Mouse (Mus musculus): ENCODE results near the gene Spata46.

DNA sequence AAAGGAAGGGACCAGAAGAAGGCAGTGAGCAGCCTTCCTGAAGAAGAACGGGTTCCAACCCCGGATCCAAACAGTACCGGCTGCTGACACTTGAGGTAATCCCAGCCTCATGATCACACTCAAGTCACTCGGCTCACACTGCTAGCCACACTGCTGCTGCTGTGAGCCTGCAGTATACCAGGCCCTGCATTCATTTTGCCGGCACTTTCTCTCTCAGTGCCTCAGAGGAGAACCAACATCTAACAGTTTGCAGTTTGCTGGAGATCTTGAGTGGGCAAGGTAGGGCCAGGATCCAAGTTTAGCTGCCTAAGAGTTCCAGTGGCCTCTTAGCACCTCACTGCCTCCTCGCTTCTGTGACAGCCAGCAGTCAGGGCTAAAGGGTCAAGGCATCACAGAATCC is 23.3 kb downstream of the Spata46 start:
- no peak for TF ChIP-seq EP300 (IDR thresholded peaks at IDR 0.05; ENCODE audit: insufficient read depth, low read depth, low read length)
- no peak for TF ChIP-seq CTCF (IDR thresholded peaks at IDR 0.05; ENCODE audit: low read depth, low read length)
- no peak for TF ChIP-seq POLR2A (IDR thresholded peaks at IDR 0.05; ENCODE audit: insufficient read depth, low read length)
